31 mouse cellular contexts compared by ENCODE assay signal in genomic region chr10:109799246-109799645, GRCm38 (mm10).
A peak's percentile ranks its signal among the peaks of the same experiment; 100 is the strongest.
DNase-seq lines count a peak whose midpoint lies in the region; ATAC-seq and TF ChIP-seq lines count a peak whose summit lies in the region.
"Had no signal": no experiment of that assay in that cellular context is flagged by ENCODE, and none has a peak within 500 bp of the region (broad histone marks: within the 10 kb centered on the region; RNA-seq: fewer than 3 reads in every experiment).

No protein-coding gene starts in this region.

- 95% methylated on average over 6 of the region's 6 CpGs for WGBS in cerebellum, adult 2 months

- no peak for TF ChIP-seq POLR2A in cerebellum, adult 2 months (IDR thresholded peaks at IDR 0.05; ENCODE audit: borderline replicate concordance, insufficient read depth, low read length)

- no peak for DNase-seq in frontal cortex, postnatal 10 days (ENCODE audit: low spot score in 2 of 2)
- DNase-seq in layer of hippocampus, adult 9-11 months: peak; percentile 37
- no peak for DNase-seq in layer of hippocampus, adult 8-10 months (ENCODE audit: low spot score in 2 of 2)
- DNase-seq in right cerebral cortex, adult 18-20 months: peak; percentile 45
- DNase-seq in right cerebral cortex, adult 2 months (ENCODE audit: low spot score in 2 of 2): no peak
- no peak for DNase-seq in cerebellum, adult 2 months
- DNase-seq: adrenal gland, postnatal 10 days; adrenal gland, postnatal 36 days; B cell, adult 2 months; cerebellum, adult 11 months; cerebellum, adult 8-10 months; cerebellum, postnatal 10 days; cerebellum, postnatal 36 days; embryo, embryonic 11 days; gastrocnemius, postnatal 10 days; gastrocnemius, postnatal 36 days; heart, adult 2 months; heart, postnatal 14 days; heart, postnatal 4 days had no signal

- no peak overlapping the region for H3K27ac ChIP-seq in cerebellum, adult 2 months (ENCODE audit: insufficient read depth, low read length)
- H3K27ac ChIP-seq: embryonic facial prominence, embryonic 10.5 days; embryonic facial prominence, embryonic 13.5 days; forebrain, embryonic 13.5 days; heart, adult 2 months; heart, embryonic 10.5 days; heart, embryonic 13.5 days; hindbrain, embryonic 14.5 days; hindbrain, postnatal 0 days had no signal

- no peak for TF ChIP-seq CTCF in cerebellum, adult 2 months (IDR thresholded peaks at IDR 0.05; ENCODE audit: borderline replicate concordance, insufficient read depth, low read depth, low read length)

- H3K4me3 ChIP-seq in cerebellum, adult 2 months (replicated peaks; ENCODE audit: insufficient read depth, low read depth, low read length): no peak overlapping the region
- H3K4me3 ChIP-seq: embryonic facial prominence, embryonic 10.5 days; embryonic facial prominence, embryonic 13.5 days; erythroblast, embryonic 14.5 days; forebrain, embryonic 13.5 days; heart, adult 2 months; heart, embryonic 10.5 days; heart, embryonic 13.5 days had no signal

- no peaks in the 10 kb centered on the region for H3K4me1 ChIP-seq in cerebellum, adult 2 months (ENCODE audit: control insufficient read depth, insufficient read depth, low read length)
- H3K4me1 ChIP-seq: embryonic facial prominence, embryonic 10.5 days; heart, embryonic 10.5 days; heart, embryonic 13.5 days had no signal

- no peaks in the 10 kb centered on the region for H3K27me3 ChIP-seq in cerebellum, adult 2 months (ENCODE audit: control insufficient read depth, insufficient read depth, low read length)
- H3K27me3 ChIP-seq: CH12.LX; embryonic facial prominence, embryonic 13.5 days; forebrain, embryonic 13.5 days; heart, embryonic 13.5 days; Patski had no signal

- ATAC-seq in frontal cortex, adult (ENCODE audit: low TSS enrichment): peak; percentile 88
- ATAC-seq: forebrain, embryonic 13.5 days; forebrain, embryonic 16.5 days; hindbrain, postnatal 0 days; Patski had no signal

Comparison
In these comparisons a context has a peak if more than half of its experiments do, and no peak if none do; other contexts are left out.
1. DNase-seq: peak in layer of hippocampus, adult 9-11 months (single experiment) and right cerebral cortex, adult 18-20 months (single experiment); none in frontal cortex, postnatal 10 days (0 of 2), layer of hippocampus, adult 8-10 months (0 of 2), right cerebral cortex, adult 2 months (0 of 2) and cerebellum, adult 2 months (0 of 2).